Mouse (Mus musculus) splenic B cell, adult 2 months (primary cell): Measurements from ENCODE around the gene Cnbd2.
"Not testable (repeated sequence)": the region's sequence is repeated elsewhere in the genome, so short reads cannot be mapped to it uniquely, and the experiment has no call there.

Experiments used
- DNase-seq: peaks from one replicate; pipeline ENCODE4 v3.0.0-alpha.2; 2011; ENCODE audit warnings: low read depth, low spot score
- H3K27me3 ChIP-seq: 2 replicates; pipeline ENCODE4 v1.6.1; 2012; ENCODE audit warnings: mild to moderate bottlenecking, low read length, moderate library complexity, mixed read lengths; ENCODE audit not compliant: control insufficient read depth, poor library complexity, insufficient read depth, severe bottlenecking
- H3K36me3 ChIP-seq: 2 replicates; pipeline ENCODE4 v1.6.1; 2012; ENCODE audit warnings: mild to moderate bottlenecking, low read length, moderate library complexity, mixed read lengths; ENCODE audit not compliant: control insufficient read depth, poor library complexity, insufficient read depth, severe bottlenecking

Gene Cnbd2

DNA sequence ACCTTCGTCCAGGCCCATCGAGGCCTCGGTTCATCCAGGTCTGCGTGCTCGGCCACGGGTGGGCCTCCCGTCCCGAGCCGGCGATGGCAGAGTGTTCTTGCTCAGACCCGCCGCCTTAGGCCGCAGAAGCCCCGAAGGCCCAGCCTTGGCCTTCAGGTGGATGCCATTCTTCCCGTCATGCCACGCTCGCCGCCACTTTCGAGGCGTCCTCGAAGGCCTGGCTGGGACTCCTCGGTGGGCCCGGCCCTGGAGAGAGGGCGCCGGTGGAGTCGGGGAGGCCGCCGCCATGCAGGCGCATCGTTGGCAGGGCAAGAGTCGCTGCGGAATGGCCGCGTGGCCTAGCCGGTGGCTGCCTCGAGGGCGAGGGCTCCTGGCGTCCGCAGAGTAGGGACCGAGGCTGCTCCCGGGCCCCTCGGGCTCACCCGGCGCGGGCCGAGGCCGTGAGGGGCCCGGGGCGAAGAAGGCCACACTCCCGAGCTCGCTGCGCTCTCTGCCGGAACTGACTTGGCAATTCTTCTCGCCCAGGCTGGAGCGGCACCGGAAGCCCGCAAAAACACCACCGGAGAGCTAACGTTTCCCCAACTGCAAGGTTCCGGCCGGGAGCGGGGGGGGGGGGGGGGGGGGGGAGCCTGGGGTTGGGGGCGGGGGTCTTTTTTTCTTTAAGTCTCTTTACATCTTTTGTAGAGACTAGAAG is 80.5 kb downstream of the Cnbd2 start:
- H3K36me3 ChIP-seq, H3K27me3 ChIP-seq: not testable (repeated sequence)
- DNase-seq = peak; percentile 77

DNA sequence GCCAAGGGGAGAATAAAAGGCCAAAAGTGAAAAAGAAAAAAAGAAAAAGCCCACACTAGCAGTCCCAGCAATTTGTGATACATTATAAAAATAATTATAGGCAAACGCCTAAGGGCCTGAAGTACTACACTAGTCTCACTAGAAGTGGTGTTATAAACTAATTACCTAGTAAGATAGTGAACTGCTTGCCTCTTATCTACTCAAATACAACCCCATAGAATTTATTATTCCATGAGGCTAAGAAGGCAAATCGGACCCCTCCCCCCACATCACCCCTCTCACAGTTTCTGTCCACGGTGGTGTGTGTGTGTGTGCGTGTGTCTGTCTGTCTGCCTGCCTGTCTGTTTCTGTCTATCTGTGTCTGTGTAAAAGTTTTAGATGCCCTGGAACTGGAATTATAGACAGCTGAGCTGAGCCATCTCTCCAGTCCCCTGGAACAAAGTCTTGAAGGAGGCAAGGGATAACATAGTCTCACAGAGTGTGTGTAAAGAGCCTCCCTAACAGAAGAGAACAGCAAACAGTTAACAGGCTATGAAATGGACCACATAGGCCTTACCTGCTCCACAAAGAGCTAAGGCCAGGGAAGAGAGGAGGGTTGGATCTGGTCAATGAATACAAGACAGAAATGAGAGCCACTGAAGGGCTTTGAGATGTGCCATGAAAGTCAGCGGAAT is 81.2 kb downstream of the Cnbd2 start:
- DNase-seq = peak; percentile 6
- no peaks in the 10 kb centered on the region for H3K27me3 ChIP-seq
- no peaks in the 10 kb centered on the region for H3K36me3 ChIP-seq

DNA sequence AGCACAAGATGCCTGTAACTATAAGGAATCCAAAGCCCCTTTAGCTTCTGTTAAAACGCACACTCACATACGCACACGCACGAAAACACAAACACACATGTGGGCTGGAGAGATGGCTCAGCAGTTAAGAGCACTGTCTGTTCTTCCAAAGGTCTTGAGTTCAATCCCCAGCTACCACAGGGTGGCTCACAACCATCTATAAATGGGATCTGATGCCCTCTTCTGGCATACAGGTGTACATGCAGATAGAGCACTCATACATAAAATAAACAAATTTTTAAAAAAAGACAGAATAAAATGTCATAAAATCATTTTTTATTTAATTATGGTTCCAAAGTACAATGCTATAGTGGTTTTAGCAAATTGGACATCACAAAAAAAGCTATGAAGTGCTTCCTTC is 82.2 kb downstream of the Cnbd2 start:
- H3K36me3 ChIP-seq = no peaks in the 10 kb centered on the region
- peak; percentile 51 for DNase-seq
- no peaks in the 10 kb centered on the region for H3K27me3 ChIP-seq

DNA sequence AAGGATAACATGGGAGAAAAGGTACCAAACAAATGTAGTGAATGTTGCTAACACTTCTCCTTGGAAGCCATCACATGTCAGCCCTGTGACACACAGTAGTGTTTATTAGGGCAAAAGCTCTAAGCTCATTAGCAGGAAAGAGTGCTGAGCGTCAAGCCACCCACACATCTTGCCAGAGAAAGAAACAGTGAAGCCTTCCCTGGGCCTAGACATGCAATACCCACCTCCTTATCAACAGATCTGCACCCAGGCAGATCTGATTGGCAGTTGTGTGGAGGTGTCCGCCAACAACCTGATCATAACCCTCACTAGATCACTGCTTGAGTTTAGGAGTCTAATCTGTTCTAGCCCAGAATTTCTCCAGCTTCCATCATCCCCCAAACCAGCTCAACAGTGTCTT is 84.0 kb downstream of the Cnbd2 start:
- DNase-seq = no peak
- no peaks in the 10 kb centered on the region for H3K27me3 ChIP-seq
- H3K36me3 ChIP-seq = no peaks in the 10 kb centered on the region

DNA sequence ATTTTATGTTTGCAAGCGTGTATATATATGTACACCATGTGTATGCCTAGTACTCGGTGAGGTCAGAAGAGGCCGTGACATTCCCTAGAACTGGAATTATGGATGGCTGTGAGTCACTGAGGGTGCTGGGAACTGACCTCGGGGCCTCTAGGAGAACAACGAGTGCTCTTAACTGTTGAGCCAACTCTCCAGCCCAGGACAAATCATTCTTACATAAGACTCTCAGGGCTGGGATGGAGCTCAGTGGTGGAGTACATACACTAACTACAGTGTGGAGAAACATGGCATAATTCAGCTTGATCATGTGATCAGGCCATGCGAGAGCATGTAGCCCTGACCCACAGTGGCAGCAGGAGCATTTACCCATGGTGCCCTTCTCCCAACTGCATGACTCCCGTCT is 85.9 kb downstream of the Cnbd2 start:
- Histone ChIP-seq H3K36me3 (no peaks in the 10 kb centered on the region), H3K27me3 (no peaks in the 10 kb centered on the region)
- no peak for DNase-seq

DNA sequence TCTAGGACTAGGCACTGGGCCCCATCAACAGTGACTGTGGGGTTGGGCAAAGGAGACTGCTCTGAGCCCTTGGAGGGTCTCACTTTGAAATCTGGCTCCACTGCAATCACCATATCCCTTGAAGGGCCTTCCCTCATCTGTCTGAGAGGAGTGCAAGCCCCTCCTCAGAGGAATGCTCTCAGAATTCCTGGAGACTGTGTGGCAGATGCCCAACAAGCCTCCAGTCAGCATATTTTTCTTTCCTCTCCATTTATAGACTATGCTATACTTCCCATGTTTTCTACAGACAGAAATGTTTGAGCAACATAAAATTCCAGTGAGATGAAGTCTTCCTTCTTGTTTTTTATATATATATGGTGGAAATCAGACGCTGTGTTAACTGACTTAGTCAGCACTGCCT is 87.4 kb downstream of the Cnbd2 start:
- DNase-seq = no peak
- Histone ChIP-seq H3K27me3 (no peaks in the 10 kb centered on the region), H3K36me3 (no peaks in the 10 kb centered on the region)

DNA sequence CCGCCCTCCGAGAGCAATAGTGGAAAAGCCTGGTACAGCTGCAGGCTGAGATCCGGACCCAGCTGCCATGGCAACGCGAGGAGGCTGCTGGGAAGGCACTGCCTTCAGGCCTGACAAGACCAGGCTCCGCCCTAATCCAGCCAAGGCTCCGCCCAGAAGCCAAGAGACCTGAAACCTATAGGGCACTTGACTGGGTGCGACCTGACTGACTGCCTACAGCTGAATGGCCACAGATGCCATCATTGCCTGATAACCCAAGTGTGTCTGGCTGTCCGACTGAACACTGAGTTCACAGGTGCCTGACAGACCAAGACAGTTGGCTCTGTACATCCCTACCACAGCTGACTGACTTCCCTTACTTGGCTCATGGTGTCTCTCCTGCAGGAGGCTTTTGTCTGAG is 89.2 kb downstream of the Cnbd2 start:
- H3K36me3 ChIP-seq = no peaks in the 10 kb centered on the region
- no peaks in the 10 kb centered on the region for H3K27me3 ChIP-seq
- peak; percentile 83 for DNase-seq

DNA sequence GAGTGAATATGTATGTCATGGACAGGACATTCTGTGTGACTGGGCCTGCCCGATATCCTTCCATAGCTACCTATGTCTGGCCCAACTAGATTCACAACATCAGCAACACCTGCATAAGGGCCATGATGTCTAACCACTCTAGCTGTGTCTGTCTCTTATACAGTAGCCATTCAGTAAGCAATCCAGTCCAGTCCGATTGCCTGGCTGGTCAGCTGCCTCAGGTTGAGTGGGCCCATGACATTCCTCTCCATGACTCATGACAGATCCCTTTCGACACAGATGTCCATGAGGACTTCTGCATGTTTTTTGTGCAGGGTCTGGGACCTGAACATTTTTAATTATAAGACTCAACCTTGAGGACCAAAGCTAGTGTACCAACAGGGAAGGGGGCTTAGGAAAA is 89.9 kb downstream of the Cnbd2 start:
- Histone ChIP-seq H3K27me3 (no peaks in the 10 kb centered on the region), H3K36me3 (no peaks in the 10 kb centered on the region)
- DNase-seq = no peak

DNA sequence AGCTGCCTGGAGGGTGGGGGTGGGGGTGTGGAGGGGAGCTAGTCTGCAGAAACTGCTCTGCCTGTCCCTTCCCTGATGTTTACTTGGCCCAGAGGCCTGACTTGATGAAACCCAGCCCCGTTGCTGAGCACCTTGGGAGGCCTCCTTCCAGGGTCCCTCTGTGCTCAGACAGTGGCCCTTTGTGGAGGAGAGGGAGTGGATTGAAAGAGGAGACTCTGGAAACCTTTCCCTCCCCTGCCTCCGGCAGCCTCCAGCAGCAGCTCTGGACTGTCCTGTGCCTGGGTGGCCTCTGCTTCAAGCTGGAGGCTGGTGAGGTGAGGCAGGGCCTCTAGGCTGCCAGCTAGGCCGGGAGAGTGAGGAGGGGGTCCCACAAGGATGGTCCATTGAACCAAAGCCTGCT is 94.9 kb downstream of the Cnbd2 start:
- no peak for DNase-seq
- Histone ChIP-seq H3K36me3 (no peaks in the 10 kb centered on the region), H3K27me3 (no peaks in the 10 kb centered on the region)

DNA sequence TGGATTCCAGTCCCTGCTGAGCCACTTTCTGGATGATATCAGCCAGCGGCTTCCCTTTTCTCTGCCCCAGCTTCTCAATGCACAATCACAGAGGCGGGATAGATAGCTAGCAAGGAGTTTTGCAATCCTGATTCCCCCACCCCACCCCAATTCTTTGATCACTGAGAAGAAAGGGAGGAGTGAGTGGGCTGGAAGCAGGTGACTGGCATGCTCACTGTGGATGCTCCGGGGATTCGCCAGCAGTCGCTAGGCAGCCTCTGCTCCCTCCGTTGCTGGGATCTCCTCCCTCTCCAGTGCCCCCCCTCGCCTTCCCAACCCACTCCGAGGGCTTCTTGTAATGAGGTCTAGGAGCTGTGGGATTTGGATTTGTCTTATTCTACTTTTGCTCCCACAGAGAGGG is 96.1 kb downstream of the Cnbd2 start:
- no peak for DNase-seq
- H3K27me3 ChIP-seq = no peaks in the 10 kb centered on the region
- no peaks in the 10 kb centered on the region for H3K36me3 ChIP-seq

DNA sequence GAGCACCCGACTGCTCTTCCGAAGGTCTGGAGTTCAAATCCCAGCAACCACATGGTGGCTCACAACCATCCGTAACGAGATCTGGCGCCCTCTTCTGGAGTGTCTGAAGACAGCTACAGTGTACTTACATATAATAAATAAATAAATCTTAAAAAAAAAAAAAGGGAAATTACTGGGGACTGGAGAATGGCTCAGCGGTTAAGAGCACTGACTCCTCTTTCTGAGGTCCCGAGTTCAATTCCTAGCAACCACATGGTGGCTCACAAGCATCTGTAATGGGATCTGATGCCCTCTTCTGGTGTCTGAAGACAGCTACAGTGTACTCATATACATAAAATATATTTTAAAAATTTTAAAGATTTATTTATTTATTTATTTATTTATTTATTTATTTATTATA is 99.2 kb downstream of the Cnbd2 start:
- H3K36me3 ChIP-seq, DNase-seq, H3K27me3 ChIP-seq: not testable (repeated sequence)

DNA sequence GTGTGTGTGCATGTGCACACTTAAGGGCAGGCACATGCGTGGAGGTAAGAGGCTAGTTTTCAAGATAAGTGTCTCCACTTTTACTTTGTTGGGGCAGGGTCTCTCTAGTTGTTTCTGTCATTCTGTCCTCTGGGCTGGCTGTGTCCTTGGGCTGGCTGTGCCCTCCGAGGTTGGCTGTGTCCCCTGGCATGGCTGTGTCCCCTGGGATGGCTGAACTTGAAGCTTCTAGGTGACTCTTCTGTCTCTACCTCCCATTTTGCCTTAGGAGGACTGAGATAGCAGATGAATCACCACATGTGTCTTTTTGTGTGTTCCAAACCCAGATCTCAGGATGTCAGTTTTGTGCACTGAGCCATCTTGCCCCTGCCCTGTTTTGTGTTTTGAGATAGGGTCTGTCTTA is 102.9 kb downstream of the Cnbd2 start:
- H3K27me3 ChIP-seq = no peaks in the 10 kb centered on the region; the same call in 1 of the 2 replicates
- no peaks in the 10 kb centered on the region for H3K36me3 ChIP-seq
- DNase-seq = no peak

DNA sequence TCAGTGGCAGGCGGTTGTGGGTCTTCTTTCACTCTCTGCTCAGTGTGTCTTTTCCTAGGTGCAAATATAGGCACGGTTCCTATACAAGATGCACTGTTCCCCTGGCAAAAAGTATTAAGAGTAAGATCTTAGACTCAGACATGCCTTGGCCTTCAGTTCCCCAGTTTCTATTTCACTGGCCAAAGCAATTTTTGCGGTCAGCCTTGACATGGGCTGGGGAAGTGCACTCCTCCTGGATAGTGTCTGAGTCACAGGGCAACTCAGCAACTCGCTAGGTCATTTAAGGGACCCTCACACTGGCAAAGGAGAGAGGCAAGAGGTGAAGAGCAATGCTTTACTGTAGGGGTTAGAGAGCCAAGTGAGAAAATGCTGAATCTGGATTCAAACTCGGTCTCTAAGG is 103.6 kb downstream of the Cnbd2 start:
- DNase-seq = no peak
- H3K36me3 ChIP-seq = no peaks in the 10 kb centered on the region
- H3K27me3 ChIP-seq = no peaks in the 10 kb centered on the region; the same call in 1 of the 2 replicates

DNA sequence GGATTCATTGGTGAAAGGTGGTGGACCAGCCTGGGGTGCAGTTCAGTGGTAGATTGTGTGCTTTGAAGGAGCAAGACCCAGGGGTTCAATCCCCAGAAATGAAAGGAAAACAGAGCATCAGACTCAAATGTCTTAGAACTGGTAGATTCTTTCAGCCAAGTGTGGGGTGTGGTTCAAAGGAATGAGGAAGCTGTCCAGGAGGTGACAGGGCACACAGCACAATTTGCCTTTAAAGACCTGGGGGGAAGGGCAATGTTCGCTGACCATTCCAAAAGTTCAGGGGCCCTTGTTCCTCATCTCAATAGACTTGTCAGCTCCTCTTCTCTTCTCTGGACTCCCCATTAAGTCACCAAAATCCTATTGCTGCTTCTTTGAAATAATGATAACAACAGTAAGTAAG is 105.1 kb downstream of the Cnbd2 start:
- no peak for DNase-seq
- H3K36me3 ChIP-seq = no peaks in the 10 kb centered on the region
- no peaks in the 10 kb centered on the region; the same call in 1 of the 2 replicates for H3K27me3 ChIP-seq

DNA sequence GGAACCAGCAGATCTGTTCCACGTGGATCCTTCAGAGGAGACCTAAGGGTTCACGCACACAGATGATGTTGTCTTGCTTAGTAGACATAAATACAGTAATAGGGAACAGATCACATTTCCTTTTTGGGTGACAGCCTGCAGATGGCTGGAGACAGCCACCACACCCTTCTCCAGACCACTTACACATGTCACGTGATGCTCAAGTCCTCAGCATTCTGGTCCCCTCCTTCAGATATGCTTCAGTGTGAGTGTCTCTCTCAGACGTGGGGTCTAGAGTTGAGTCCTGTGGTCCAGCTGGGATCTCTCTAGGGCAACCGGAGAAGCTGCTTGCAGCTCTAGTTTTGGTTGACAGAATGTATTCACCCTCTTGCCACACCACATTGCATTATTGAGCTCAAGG is 106.4 kb downstream of the Cnbd2 start:
- Histone ChIP-seq H3K27me3 (no peaks in the 10 kb centered on the region; the same call in 1 of the 2 replicates), H3K36me3 (no peaks in the 10 kb centered on the region)
- DNase-seq = no peak

DNA sequence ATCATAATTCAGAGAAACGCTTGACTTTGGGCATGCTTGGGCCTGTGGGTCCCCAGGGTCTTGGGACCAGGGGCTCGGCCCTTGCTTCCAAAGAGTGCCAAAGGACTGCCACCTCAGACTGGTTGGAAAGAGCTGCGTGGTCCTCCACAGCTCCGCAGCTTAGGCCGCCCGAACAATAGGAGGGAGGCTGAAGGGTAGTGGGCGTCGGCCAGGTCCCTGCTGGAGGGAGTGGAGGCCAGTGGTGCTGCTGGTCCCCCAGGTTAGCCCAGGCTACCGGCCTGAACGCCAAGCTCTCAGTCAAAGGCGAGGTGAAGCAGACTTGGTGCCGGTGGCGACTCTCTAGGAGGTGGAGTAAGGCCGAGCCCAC is 108.2 kb downstream of the Cnbd2 start:
- DNase-seq = no peak
- H3K27me3 ChIP-seq = no peaks in the 10 kb centered on the region; the same call in 1 of the 2 replicates
- no peaks in the 10 kb centered on the region for H3K36me3 ChIP-seq
